Mouse (Mus musculus) kidney, adult 11 months (tissue): ENCODE data around the gene Sephs2.

Experiments
- DNase-seq: peaks from one replicate; pipeline ENCODE4 v3.0.0; 2022

Gene Sephs2

GRCm38 (mm10) chr7:127232622-127233367 lies 41.1 kb downstream of the Sephs2 start, which contains the start of the genes Zfp553 and Sept1:
Gene Zfp553, plus strand, starts transcription at chr7:127233061.
Gene Sept1, minus strand, starts transcription at chr7:127233130.
- DNase-seq = peak; percentile 88

GRCm38 (mm10) chr7:127231826-127232621 lies 41.8 kb downstream of the Sephs2 start:
- DNase-seq = no peak

- DNase-seq = no peak
Observed at GRCm38 (mm10) chr7:127231376-127231775, 42.5 kb downstream of the Sephs2 start.

- DNase-seq = peak; percentile 66
Observed at GRCm38 (mm10) chr7:127228615-127229303, 45.1 kb downstream of the Sephs2 start.

DNA sequence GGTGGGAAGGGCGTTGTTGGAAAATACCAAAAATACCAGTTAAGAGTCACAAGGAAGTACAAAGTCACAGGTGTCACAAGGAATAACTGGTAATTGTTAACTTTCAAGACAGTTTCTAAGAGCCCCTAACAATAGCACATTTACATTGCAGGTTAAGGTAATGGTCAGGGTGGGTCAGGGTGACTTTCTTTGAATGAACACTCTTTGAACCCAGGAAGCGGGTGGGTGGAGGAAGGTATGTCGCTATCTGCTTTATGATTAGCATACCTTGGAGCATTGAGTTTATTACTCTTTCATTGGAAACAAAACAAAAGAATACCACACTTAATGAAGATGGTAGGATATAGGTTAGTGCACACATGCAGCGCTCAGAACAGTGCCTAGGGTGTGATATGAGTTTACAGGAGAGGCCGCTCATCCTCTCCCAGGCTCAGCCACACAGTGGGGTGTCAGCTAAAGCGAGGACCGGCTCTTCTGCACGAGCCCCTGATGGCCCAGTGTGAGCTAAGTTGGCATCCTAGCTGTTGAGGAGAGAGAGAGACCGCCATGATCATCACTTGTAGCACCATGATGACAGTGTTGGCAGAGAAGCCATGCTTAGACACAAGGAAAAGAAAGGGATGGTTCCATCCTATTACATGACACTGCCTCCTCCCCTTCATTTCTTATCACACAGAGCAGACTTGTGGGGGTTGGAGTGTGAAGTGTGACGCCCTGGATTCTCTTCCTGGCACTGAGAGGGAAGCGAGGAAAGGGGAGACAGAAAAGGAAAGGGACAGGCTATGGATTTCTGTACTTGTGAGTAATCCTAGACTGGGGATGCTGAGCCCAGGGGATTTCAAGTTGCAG lies 48.5 kb downstream of the Sephs2 start:
- DNase-seq = no peak

DNA sequence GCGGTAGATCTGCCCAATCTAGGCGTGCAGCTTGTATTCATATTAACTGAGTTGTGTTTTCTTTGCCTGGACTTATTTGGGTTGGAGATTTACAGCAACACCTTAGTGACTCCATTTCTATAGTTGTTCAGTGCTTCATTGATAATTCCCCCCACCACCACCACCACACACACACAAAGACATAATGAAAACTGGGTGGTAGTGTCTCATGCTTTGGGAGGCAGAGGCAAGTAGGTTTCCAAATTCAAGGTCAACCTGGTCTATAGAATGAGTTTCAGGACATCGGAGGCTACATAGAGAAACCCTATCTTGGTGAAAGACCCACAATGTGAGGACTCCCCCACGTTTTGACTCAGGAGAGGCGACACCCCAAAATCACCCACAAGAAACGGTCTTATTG lies 49.2 kb downstream of the Sephs2 start:
- no peak for DNase-seq

DNA sequence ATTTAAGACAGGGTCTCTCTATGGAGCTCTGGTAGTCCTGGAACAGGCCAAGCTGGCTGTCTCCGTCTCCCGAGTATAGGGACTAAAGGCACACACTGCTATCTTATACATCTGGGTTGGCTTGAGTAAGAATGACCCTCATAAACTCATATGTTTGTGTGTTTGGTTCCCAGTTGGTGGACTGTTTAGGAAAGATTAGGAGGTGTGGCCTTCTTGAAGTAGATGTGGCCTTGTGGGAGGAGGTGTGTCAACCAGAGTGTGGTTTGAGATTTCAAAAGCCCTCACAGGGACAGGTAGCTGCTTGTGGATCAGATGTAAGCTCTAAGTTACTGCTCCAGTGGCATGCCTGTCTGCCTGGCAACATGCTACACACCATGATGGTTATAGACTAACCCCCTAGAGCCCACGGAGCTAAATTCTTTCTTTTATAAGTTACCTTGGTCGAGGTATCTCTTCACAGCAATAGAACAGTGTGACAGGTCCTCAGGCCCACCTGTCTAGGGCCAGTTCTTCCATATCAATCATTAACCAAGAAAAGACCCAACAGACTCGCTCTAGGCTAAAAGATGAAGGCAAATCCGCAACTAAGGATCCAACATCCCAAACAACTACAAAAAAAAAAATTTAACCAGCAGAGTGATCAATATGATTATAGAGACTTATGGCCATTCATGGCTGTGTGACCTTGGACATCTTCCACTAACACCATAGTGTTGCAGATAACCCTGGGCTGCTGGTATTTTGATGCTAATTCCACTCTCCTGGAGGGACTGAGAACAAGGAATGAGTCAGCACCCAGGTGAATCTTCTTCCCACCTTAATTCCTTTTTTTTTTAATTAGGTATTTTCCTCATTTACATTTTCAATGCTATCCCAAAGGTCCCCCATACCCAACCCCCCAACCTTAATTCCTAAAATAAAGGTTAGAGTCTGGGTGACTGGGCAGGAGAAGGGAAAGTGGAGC lies 50.1 kb downstream of the Sephs2 start:
- no peak for DNase-seq

DNA sequence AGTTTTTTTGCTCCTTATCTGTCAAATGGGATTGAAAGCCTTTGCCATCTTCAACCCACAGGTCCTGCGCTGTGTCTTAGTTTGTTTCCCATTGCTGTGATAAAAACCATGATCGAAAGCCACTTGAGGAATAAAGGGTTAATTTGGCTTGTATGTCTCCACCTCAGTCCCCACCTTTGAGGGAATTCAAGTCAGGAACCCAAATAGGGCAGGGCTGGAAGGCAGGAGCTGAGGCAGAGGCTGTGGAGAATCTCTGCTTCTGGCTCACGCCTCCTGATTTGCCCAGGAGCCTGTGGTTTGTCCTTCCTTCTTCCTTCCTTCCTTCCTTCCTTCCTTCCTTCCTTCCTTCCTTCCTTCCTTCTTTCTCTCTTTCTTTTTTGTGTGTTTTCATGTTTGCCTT lies 50.7 kb downstream of the Sephs2 start:
- DNase-seq = no peak
